Mouse (Mus musculus): ENCODE data around the gene Ska2. TPM values are rescaled to one million over a fixed set of nuclear protein-coding genes. Genes with fewer than 3 reads are reported as not detected.

Ska2 gene
- total RNA-seq (2023): 5.9 TPM

GRCm38 (mm10) chr11:87108755-87109518 lies at the start of gene Ska2:
Gene Ska2, plus strand, starts transcription at chr11:87109234.

GRCm38 (mm10) chr11:87073866-87074440 lies 35.1 kb upstream of the Ska2 start, which contains the start of gene Gdpd1:
Gene Gdpd1, minus strand, starts transcription at chr11:87074062.

GRCm38 (mm10) chr11:87086290-87086984 lies 22.6 kb upstream of the Ska2 start, which contains the start of gene Smg8:
Gene Smg8, minus strand, starts transcription at chr11:87086774.

GRCm38 (mm10) chr11:87108409-87108754 lies 652 bp upstream of the Ska2 start, which contains the start of gene Prr11:
Gene Prr11, minus strand, starts transcription at chr11:87108708.

GRCm38 (mm10) chr11:87126824-87127816 lies 18.1 kb downstream of the Ska2 start, which contains the start of gene Trim37:
Gene Trim37, plus strand, starts transcription at chr11:87127077.

Other genes starting within 250 kb of the Ska2 start
- gene Ypel2, start 115.5 kb upstream of the Ska2 start, total RNA-seq (2023): 1.1 TPM
- 0.64 TPM for gene Gdpd1, start 35.2 kb upstream of the Ska2 start, total RNA-seq (2023)
- 23.4 TPM for gene Smg8, start 22.5 kb upstream of the Ska2 start, total RNA-seq (2023)
- 0.31 TPM for gene Prr11, start 526 bp upstream of the Ska2 start, total RNA-seq (2023)
- gene Trim37, start 17.8 kb downstream of the Ska2 start, total RNA-seq (2023): 12.5 TPM
- 1.4 TPM for gene Ppm1e, start 249.8 kb downstream of the Ska2 start, total RNA-seq (2023)